Mouse (Mus musculus) left cerebral cortex, adult 9 months (tissue): ENCODE data around the gene Mylk.

Experiments
- DNase-seq, 2 experiments: peaks; one replicate each; pipeline ENCODE4 v3.0.0; 2022; ENCODE audit warnings: low spot score in 2 of 2

The Mylk gene

GRCm38 (mm10) chr16:35023138-35023735 is 278.2 kb downstream of the Mylk start:
- no peak for DNase-seq

DNA sequence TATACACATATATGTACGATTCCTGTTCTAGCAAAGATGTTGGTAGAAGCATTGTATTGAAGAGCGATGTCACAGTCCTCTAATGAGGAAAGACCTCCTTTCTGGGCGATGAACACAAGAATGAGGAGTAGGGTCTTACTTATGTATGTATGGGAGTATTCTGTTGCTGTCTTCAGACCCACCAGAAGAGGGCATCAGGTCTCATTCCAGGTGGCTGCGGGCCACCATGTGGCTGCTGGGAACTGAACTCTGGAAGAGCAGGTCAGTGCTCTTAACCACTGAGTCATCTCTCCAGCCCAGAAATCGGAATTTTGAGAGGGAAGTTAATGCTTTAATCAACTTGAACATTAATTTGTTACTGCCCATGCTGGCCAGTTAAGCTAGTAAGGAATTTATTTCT is 279.3 kb downstream of the Mylk start:
- DNase-seq: no peak

DNA sequence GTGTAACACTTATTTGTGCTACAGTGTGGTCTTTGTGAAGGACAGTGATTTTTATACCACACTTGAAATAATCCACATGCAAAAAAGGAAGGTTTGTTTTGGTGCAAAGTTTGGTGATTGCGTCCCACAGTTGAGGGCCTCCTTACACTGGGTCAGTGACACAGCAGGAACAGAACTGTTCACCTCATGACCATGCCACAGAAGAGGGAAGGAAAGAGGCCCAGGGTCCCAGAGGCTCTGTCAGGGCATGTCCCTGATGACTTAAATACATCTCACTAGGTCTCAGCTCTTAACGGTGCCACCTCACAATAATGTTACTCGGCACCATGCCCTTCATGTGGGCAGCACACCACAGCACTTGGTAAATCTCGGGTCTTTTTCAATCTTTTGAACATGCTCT is 280.3 kb downstream of the Mylk start:
- no peak for DNase-seq

- no peak for DNase-seq
Observed at GRCm38 (mm10) chr16:35033241-35033640, 288.2 kb downstream of the Mylk start.

DNA sequence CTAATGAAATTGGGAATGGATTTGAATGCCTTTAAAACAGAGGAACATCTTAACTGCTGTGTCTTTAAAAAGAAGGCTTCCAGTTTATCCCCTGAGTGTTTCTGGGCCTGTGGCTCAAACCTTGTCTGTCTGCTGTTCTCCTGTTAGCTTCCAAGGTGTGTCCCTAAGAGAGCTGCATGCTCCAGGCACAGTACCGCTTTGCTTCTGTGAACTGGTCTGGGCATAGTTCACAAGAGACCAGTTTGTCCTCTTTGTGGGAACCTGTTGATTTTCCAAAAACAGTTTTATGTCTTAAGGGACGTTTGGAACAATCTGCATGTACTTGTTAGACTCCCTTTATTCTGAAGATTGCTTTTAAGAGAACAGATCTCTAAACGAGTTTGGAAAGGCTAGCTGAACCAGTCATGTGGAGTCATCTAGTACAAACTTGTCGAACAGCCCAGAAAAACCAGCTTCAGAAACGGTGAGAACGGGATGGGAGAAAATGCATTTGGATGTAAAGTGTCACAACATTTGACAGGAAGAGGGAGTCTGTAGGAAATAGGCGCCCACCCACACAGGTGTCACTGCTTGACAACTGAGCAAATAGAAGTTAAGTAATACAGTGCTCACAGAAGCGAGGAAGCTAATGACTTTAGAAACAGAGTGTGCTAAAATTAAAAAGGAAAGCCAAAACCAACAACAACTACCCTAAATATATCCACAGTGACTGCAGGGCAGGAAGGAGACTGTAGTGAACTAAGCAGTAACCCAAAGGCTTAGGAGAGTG is 289.0 kb downstream of the Mylk start:
- no peak for DNase-seq

DNA sequence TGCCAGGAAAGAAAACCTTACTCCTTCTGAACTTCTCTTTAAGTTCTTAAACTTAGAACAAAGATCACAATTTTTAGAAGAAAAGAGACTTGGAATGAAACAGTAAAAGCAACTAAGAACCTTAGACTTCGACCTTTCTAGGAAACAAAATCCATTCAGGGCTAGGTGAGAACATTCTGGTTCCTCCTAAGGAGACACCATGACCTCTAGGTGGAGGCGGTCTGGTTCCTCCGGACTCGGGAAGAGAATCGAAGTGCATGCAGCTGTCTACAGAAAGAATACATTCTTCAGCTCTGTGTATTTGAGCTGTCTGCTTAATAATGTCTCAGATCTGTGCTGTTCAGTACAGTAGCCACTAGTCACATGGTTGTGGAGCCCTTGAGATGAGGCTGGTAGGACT is 290.0 kb downstream of the Mylk start:
- no peak for DNase-seq

- DNase-seq: no peak
Observed at GRCm38 (mm10) chr16:35036754-35037153, 291.7 kb downstream of the Mylk start.

DNA sequence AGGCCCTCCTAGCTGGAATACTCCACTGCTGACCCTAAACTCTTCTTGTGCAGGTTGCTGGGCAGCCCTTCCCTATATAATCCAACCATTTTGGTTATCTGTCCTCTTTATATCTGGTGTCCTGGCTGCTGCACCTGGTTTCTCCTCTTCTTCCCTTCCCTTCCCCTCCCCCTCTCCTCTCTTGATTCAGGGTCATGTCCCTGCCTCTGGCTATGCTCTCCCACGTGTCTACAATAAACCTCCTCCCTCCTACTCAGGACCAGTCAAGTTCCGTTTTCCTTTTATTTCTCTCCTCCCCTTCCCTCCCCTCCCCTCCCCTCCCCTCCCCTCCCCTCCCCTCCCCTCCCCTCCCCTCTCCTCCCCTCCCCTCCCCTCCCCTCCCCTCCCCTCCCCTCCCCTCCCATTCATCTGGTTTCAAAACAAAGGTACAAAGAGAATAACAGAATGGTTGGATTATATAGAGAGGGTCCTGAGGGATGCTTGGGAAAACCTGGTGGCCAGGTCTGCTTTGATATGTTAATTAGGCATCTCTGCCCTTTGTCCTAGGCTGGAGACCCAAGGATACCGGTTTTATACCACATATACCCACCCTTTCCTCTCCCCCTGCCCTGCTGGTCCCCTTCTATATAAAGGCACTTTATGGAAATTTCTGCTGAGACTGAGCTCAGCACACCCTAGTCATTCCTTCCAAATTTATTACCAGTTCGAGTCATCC is 293.5 kb downstream of the Mylk start:
- DNase-seq: no peak

DNA sequence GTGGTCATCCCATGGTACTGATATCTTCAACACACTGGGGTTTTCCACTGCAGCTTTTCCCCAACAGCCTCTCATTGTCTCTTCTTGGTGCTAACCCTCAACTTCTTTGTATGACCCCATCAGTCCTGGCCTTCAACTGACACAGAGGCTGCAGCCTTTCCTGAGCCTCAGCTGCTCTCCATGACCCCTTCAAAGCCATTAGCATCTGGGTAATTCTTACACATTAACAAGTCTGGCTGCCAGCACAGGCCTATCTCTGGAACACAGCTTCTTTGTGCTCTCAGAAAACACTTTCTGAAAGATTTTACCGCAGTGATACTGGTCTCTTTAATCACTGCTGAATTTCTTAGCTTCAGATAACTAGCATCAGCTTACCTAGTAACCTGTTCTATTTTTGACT is 295.1 kb downstream of the Mylk start:
- no peak for DNase-seq

- no peak for DNase-seq
Observed at GRCm38 (mm10) chr16:35041001-35041400, 296.0 kb downstream of the Mylk start.

DNA sequence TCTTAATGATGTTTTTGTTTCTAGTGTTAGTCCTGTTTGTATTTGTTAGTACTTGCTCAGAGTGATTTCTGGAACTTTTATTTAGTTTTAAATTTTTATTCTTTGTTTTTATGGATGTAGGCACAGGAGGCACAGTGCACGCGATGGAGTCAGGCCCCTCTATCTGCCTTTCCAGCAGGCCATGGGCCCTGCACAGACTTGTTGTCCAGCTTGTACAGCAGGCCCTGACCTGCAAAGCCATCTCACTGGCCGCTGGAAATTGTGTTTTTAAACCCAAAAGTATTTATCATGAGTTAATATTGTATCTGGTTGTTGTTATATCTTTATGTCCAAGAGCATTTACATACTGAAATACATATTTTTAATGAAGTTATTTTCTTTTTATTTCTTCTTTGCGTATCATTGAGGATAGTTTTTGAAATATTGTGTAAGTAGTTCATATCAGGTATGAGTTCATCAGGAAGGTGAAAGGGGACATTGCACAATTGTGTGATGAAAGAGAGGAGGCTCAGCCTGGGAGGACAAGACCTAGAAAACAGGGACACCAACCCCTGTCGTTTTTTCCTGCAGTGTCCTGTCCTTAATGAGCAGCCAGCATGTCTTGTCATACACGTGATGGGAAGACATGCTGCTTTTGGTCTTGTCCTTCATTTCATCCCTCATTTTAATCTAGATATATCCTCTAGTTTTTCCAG is 301.2 kb downstream of the Mylk start:
- DNase-seq: no peak

- DNase-seq: no peak
Observed at GRCm38 (mm10) chr16:35047272-35047969, 302.4 kb downstream of the Mylk start.

GRCm38 (mm10) chr16:35051066-35051465 is 306.1 kb downstream of the Mylk start:
- no peak for DNase-seq
